ENCODE assay signal across 9 mouse cellular contexts in the genomic region with DNA sequence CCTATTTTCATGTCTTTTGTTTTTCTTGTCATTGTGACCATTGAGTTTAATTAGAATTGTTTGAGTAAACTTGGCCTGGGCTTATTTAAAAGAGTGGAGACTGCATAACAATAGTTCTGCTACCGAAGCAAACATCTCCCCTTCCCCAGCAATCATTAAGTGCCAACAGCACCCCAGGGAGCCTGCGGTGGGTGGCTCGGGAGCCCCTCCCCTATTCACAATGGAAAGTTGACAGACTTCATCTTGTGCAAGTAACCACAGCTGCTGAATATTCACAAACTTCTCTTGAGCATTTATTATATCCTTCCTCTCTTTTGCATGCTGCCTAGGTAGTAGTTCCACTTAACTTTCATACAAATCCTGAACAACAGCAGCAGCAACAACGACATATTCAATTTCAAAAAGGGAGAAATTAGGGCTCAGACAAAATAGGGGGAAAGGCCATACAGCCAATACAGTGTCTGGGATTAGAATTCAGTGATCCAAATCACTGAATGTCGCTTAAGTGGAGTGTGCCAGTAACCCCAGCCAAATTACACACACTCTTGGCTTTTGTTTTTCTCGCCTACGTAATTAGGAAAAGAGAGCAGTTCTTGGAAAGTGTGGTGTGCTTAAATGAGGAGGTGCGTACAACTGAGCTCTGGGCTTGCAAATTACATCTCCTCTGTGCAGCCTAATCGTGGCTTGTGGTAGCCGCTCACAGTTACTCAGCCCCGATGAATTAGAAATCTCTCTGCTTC. TPM values are rescaled to one million over a fixed set of nuclear protein-coding genes. Genes with fewer than 3 reads are reported as not detected.
DNase-seq lines count a peak whose midpoint lies in the region; ATAC-seq lines count a peak whose summit lies in the region.
"Had no signal": no experiment of that assay in that cellular context is flagged by ENCODE, and none has a peak within 500 bp of the region (broad histone marks: within the 10 kb centered on the region; RNA-seq: fewer than 3 reads in every experiment).

No protein-coding gene starts in this region.

- no peaks in the 10 kb centered on the region for H3K36me3 ChIP-seq in forebrain, embryonic 11.5 days (ENCODE audit: control insufficient read depth, insufficient read depth, low read length)
- H3K36me3 ChIP-seq in forebrain, embryonic 10.5 days (replicated peaks), result no peaks in the 10 kb centered on the region

- DNase-seq in forebrain, embryonic 11.5 days (ENCODE audit: low spot score), result no peak
- no peak for DNase-seq in forebrain, embryonic 10.5 days (ENCODE audit: extremely low spot score, low spot score)
- peak; percentile 2 for DNase-seq in ovary, postnatal 14 days (ENCODE audit: low spot score)
- DNase-seq in ovary, adult 18-20 months (ENCODE audit: low spot score), result no peak
- peak; percentile 11 for DNase-seq in layer of hippocampus, adult 8-10 months (ENCODE audit: low spot score in 2 of 2)
- DNase-seq in telencephalon, adult 2 months (ENCODE audit: low read depth, low spot score), result peak; percentile 22
- DNase-seq in gastrocnemius, postnatal 25 days, result no peak
- DNase-seq: cerebellum, adult 11 months had no signal

- H3K4me2 ChIP-seq in forebrain, embryonic 11.5 days (ENCODE audit: low read depth, low read length, severe bottlenecking), result no peak overlapping the region

- WGBS in forebrain, embryonic 11.5 days, result 4% methylated on average over 11 of the region's 11 CpGs
- 20% methylated on average over 11 of the region's 11 CpGs for WGBS in forebrain, embryonic 10.5 days

- H3K27me3 ChIP-seq in forebrain, embryonic 11.5 days (ENCODE audit: control insufficient read depth, insufficient read depth, low read length), result no peaks in the 10 kb centered on the region
- H3K27me3 ChIP-seq in forebrain, embryonic 10.5 days (ENCODE audit: poor library complexity, severe bottlenecking), result no peaks in the 10 kb centered on the region

- no peak overlapping the region for H3K4me3 ChIP-seq in forebrain, embryonic 11.5 days (ENCODE audit: low read depth, low read length)
- no peak overlapping the region for H3K4me3 ChIP-seq in forebrain, embryonic 10.5 days

- H3K4me1 ChIP-seq in forebrain, embryonic 11.5 days (replicated peaks; ENCODE audit: control insufficient read depth, insufficient read depth, low read length), result peaks cover 3% of the 10 kb centered on the region; the same call in 1 of the 2 replicates
- peaks cover 13% of the 10 kb centered on the region for H3K4me1 ChIP-seq in forebrain, embryonic 10.5 days

- no peak overlapping the region for H3K27ac ChIP-seq in forebrain, embryonic 11.5 days (ENCODE audit: low read depth, low read length)
- no peak overlapping the region for H3K27ac ChIP-seq in forebrain, embryonic 10.5 days

- no peaks in the 10 kb centered on the region for H3K9me3 ChIP-seq in forebrain, embryonic 11.5 days (ENCODE audit: control insufficient read depth, low read length)
- no peaks in the 10 kb centered on the region for H3K9me3 ChIP-seq in forebrain, embryonic 10.5 days

- peak; percentile 62; the same call in 1 of the 2 replicates for ATAC-seq in forebrain, embryonic 11.5 days (replicated peaks; ENCODE audit: low FRiP score)
- ATAC-seq in granulocyte monocyte progenitor cell, adult 5-6 weeks (replicated peaks; ENCODE audit: poor library complexity, severe bottlenecking), result no peak

- H3K9ac ChIP-seq in forebrain, embryonic 11.5 days (ENCODE audit: low read length), result no peak overlapping the region

RNA-seq across cellular contexts. Expression of a gene that starts 15.4 kb away (rescaled TPM):
- not detected in 2 replicates for polyA plus RNA-seq in forebrain, embryonic 11.5 days (2014; fragmentation: Nextera tagmentation; extraction: Ambion mirVana)
- not detected in 2 replicates for polyA plus RNA-seq in forebrain, embryonic 10.5 days (2016; fragmentation: Nextera tagmentation; extraction: Ambion mirVana)
- total RNA-seq in layer of hippocampus, adult 8-10 months (2022), result not detected
- total RNA-seq in granulocyte monocyte progenitor cell, adult 5-6 weeks (2014; fragmentation: Nextera tagmentation), result not detected in 2 replicates
- total RNA-seq in granulocyte monocyte progenitor cell, adult 5-6 weeks (2017), result not detected in 2 replicates
- not detected for total RNA-seq in gastrocnemius, postnatal 25 days (2021)

Comparison
In these comparisons a context has a peak if more than half of its experiments do, and no peak if none do; other contexts are left out.
1. DNase-seq: peak in ovary, postnatal 14 days (single experiment), layer of hippocampus, adult 8-10 months (2 of 2) and telencephalon, adult 2 months (single experiment); none in forebrain, embryonic 11.5 days (single experiment), forebrain, embryonic 10.5 days (single experiment), ovary, adult 18-20 months (single experiment) and gastrocnemius, postnatal 25 days (single experiment).